Mouse (Mus musculus): ENCODE data around the gene Islr.

The Islr gene

GRCm38 (mm10) chr9:58114019-58114418 is 90.1 kb downstream of the Islr start:
- no peak for DNase-seq (ENCODE audit: low spot score in 2 of 2)

- no peak for DNase-seq (ENCODE audit: low spot score in 2 of 2)
These were observed 90.7 kb downstream of the Islr start for GRCm38 (mm10) chr9:58113279-58113884.

GRCm38 (mm10) chr9:58112866-58113278 is 91.2 kb downstream of the Islr start:
- no peak for DNase-seq (ENCODE audit: low spot score in 2 of 2)

- DNase-seq (ENCODE audit: low spot score in 2 of 2), result no peak
These were observed 91.8 kb downstream of the Islr start for GRCm38 (mm10) chr9:58112321-58112751.

- DNase-seq (ENCODE audit: low spot score in 2 of 2), result no peak
These were observed 92.7 kb downstream of the Islr start for GRCm38 (mm10) chr9:58111431-58111830.

GRCm38 (mm10) chr9:58110787-58111186 is 93.3 kb downstream of the Islr start:
- no peak for DNase-seq (ENCODE audit: low spot score in 2 of 2)

GRCm38 (mm10) chr9:58107494-58107893 is 96.6 kb downstream of the Islr start:
- no peak for DNase-seq (ENCODE audit: low spot score in 2 of 2)

All from spleen, postnatal 10 days (tissue).